Mouse (Mus musculus) embryonic facial prominence, embryonic 10.5 days (tissue): ENCODE results near the gene Rhoj. TPM values are rescaled to one million over a fixed set of nuclear protein-coding genes. Genes with fewer than 3 reads are reported as not detected.
"Not testable (repeated sequence)": the region's sequence is repeated elsewhere in the genome, so short reads cannot be mapped to it uniquely, and the experiment has no call there.

Experiments used
- DNase-seq: peaks from one replicate; pipeline ENCODE4 v3.0.0-alpha.2; 2017; ENCODE audit warnings: low spot score
- H3K27ac ChIP-seq: fragments of 300-500 bp; sonication (generic); replicated peaks from 2 replicates; pipeline ENCODE4 v1.5.1; 2016; ENCODE audit warnings: mild to moderate bottlenecking
- H3K27me3 ChIP-seq: fragments of 300-500 bp; sonication (generic); replicated peaks from 2 replicates; pipeline ENCODE4 v1.6.1; 2016; ENCODE audit warnings: low read depth, mild to moderate bottlenecking; ENCODE audit not compliant: poor library complexity, severe bottlenecking
- H3K36me3 ChIP-seq: fragments of 300-500 bp; sonication (generic); replicated peaks from 2 replicates; pipeline ENCODE4 v1.6.1; 2016; ENCODE audit warnings: mild to moderate bottlenecking, moderate library complexity
- H3K4me1 ChIP-seq: fragments of 300-500 bp; sonication (generic); 2 replicates; pipeline ENCODE4 v1.6.1; 2016
- H3K4me3 ChIP-seq: fragments of 300-500 bp; sonication (generic); 2 replicates; pipeline ENCODE4 v1.5.1; 2016; ENCODE audit warnings: mild to moderate bottlenecking, moderate library complexity
- H3K9me3 ChIP-seq: fragments of 300-500 bp; sonication (generic); 2 replicates; pipeline ENCODE4 v1.6.1; 2016; ENCODE audit warnings: mild to moderate bottlenecking
- WGBS: fragments of 180-500 bp; shearing (Covaris S2); methylation state at CpG from one replicate; pipeline ENCODE4 v1.1.7; 2016; 5-methylcytosine and 5-hydroxymethylcytosine counted together
- polyA plus RNA-seq: library from polyadenylated mRNA; unstranded; fragments of >200 nt; fragmentation: Nextera tagmentation; extraction: Ambion mirVana; gene quantifications from 2 replicates; pipeline ENCODE4 v1.2.1, GENCODE M21; 2016

Rhoj gene
- polyA plus RNA-seq, 1 experiment from 2014 or later, result 25.5 TPM

DNA sequence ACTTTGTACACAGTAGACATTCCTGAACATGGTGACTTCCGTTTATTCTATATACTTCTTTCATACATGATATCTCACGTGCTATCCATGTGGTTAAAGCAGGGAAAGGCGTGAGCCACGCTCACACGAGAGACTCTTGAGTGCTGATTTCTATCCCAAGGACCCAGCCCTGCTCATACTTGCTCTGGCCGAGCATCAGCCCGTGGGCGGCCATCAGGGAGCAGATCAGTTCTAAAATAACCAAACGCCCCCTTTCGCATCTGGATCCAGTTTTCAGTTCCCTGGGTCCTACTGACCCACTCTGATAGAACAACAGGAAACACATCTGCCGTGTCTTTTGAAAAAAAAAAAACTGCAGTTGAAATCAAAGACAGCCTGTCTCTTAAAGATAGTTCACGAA lies 2.6 kb downstream of the Rhoj start:
- Histone ChIP-seq H3K4me1 (peaks cover 22% of the 10 kb centered on the region), H3K4me3 (no peak overlapping the region), H3K9me3 (no peaks in the 10 kb centered on the region), H3K27me3 (peaks cover 4% of the 10 kb centered on the region; the same call in 1 of the 2 replicates), H3K27ac (no peak overlapping the region), H3K36me3 (no peaks in the 10 kb centered on the region)
- WGBS, result 64% methylated on average over 12 of the region's 12 CpGs
- DNase-seq, result no peak

DNA sequence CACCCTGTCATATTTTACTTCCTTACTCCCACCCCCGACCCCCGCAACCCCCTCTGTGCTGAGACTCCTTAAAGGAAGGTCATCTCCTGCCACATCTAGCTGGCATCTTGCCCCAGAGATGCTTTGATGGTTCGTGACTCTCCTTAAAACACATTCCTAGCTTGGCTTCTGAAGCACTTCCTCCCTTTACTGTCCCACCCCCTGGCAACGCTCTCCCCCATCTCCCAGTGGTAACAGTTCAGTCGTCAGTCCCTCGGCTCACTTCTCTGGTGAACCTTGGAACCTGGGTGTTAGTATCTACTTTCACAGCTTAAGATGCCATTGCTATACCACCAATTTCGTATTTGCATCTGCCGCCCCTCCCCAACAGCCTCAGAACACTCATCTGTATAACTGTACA lies 3.8 kb downstream of the Rhoj start:
- Histone ChIP-seq H3K27me3 (no peaks in the 10 kb centered on the region), H3K36me3 (no peaks in the 10 kb centered on the region), H3K9me3 (no peaks in the 10 kb centered on the region), H3K4me1 (peaks cover 22% of the 10 kb centered on the region), H3K27ac (no peak overlapping the region), H3K4me3 (no peak overlapping the region)
- DNase-seq, result no peak
- 86% methylated on average over 8 of the region's 8 CpGs for WGBS

DNA sequence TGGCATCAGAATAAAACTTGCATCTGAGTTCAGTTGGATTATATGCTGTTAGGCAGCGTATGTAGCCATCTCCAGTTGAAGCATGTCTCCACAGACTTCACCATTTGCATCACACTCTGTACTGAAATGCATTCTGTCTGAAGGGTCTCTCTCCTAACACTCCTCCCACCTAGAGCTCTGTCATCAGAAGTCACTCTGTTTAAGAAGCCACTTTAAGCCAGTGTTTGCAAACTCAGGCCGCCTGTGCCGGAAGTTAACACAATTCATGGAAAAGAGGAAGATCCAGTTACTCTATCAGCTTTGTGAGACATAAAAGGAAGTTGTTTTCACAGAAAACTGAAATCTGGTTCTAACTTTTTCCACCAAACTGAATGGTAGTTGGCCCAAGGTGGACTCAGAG lies 5.9 kb downstream of the Rhoj start:
- Histone ChIP-seq H3K36me3 (no peaks in the 10 kb centered on the region), H3K4me1 (peaks cover 7% of the 10 kb centered on the region), H3K27ac (no peak overlapping the region), H3K27me3 (no peaks in the 10 kb centered on the region), H3K9me3 (no peaks in the 10 kb centered on the region), H3K4me3 (no peak overlapping the region)
- 75% methylated on average over 3 of the region's 3 CpGs for WGBS
- no peak for DNase-seq

DNA sequence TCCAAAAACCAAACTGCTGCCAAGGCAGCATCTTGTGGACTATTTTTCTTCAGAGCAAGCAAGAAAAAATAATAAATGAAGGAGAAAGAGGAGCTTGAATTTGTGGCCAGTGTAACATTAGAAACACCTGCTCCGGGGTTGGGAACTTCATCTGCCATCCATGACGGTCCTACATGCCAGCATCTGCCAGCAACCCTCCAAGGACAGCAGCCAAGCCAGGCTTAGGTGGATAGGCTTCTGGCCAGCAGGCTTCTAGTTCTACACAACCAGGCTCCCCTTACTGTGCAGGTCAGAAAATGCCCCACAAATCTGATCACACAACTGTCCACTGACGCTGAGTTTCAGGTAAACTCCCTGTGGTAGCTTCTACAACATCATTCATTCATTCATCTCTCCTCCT lies 7.7 kb downstream of the Rhoj start:
- Histone ChIP-seq H3K4me3 (no peak overlapping the region), H3K4me1 (no peaks in the 10 kb centered on the region; the same call in 1 of the 2 replicates), H3K27ac (no peak overlapping the region), H3K27me3 (no peaks in the 10 kb centered on the region), H3K36me3 (no peaks in the 10 kb centered on the region), H3K9me3 (no peaks in the 10 kb centered on the region)
- no peak for DNase-seq
- WGBS, result 93% methylated on average over 3 of the region's 3 CpGs

DNA sequence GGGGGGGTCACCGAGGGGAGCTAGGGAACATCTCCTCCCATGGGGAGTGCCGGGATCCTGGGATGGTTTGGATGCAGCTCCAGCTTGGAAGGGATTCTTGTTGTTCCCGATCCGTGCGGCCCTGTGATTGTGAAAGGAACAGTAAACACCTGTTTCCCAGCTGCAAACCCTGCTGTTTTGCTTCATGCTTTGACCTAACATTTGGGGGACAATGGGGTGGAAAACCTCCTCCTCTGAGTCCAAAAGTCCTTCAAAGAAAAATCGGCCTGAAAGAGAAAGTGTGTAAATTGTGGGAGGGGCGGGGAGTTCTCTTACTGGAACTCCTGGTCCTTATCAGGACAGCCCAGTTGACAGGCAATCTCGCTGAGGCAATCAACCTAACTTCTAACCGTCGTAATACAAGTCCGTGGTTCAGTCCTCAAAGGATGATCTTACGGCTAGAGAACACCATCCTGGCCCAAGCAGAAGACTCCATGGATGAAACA lies 12.4 kb downstream of the Rhoj start:
- no peak for DNase-seq
- WGBS, result 83% methylated on average over 12 of the region's 12 CpGs
- Histone ChIP-seq H3K9me3 (no peaks in the 10 kb centered on the region), H3K4me3 (no peak overlapping the region), H3K27me3 (no peaks in the 10 kb centered on the region), H3K4me1 (no peaks in the 10 kb centered on the region), H3K27ac (no peak overlapping the region), H3K36me3 (no peaks in the 10 kb centered on the region; the same call in 1 of the 2 replicates)

DNA sequence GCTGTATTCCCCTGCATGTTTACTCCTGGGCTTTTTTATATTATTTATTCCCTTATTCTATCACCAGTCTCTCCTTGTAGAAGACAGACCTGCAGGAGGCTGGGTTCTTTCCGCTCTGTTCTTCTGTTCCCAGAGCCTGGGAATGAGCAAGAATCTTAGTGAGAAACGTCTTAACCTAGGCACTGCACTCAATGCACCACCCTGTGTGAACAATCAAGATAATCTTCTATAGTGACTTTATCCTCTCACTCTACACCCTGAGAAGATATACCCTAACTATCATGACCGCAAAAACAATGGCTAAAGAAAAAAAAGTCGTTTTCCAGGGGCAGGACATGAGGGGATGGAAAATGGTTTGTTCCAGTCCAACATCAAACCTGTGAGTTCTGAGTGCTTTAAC lies 13.1 kb downstream of the Rhoj start:
- Histone ChIP-seq H3K9me3 (no peaks in the 10 kb centered on the region), H3K27ac (no peak overlapping the region), H3K27me3 (no peaks in the 10 kb centered on the region), H3K4me3 (no peak overlapping the region), H3K36me3 (no peaks in the 10 kb centered on the region; the same call in 1 of the 2 replicates), H3K4me1 (no peaks in the 10 kb centered on the region)
- no peak for DNase-seq
- WGBS, result 77% methylated on average over 4 of the region's 4 CpGs

DNA sequence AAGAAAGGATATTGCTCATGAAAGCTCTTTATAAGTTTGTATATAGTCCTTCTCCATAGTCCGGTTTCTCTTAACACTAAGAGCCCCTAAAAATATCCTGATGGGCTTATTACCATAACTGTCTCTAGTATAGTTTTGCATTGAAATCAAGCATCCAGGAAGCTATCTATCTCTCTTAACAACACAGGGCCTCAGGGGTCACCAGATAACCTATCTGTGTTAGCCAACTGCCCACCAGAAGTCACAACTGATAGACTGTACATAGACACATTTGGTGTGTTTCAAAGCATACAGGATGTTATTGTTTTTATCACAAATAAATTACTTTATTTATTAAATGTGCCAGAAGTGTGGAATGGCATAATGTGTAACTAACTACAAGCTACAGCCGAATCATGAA lies 21.1 kb downstream of the Rhoj start:
- Histone ChIP-seq H3K9me3 (no peaks in the 10 kb centered on the region), H3K27me3 (no peaks in the 10 kb centered on the region), H3K4me1 (no peaks in the 10 kb centered on the region), H3K36me3 (no peaks in the 10 kb centered on the region), H3K4me3 (no peak overlapping the region), H3K27ac (no peak overlapping the region)
- 93% methylated on average over 2 of the region's 2 CpGs for WGBS
- DNase-seq, result no peak

DNA sequence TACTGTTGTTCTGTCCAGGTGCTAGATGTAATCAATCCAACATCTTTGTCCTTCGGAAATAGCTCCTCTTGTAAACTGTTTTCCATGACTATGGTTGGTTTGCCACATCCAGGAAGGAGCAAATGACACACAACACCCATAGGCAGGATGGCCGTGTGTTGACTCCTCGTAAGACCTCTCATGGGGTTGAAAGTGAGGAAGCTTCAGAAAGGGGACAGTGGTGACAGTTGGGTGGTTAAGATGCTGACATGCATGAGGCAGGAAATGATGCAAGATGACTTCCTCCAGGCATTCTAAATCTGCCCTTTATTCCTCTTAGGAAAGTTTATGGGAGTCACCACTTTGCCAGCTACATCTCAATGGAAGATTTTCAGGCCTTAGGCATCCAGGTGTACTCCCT lies 31.8 kb downstream of the Rhoj start:
- WGBS, result 88% methylated on average over 3 of the region's 3 CpGs
- Histone ChIP-seq H3K36me3 (no peaks in the 10 kb centered on the region), H3K27me3 (no peaks in the 10 kb centered on the region), H3K4me3 (no peak overlapping the region), H3K4me1 (no peaks in the 10 kb centered on the region), H3K9me3 (no peaks in the 10 kb centered on the region), H3K27ac (no peak overlapping the region)
- DNase-seq, result no peak

DNA sequence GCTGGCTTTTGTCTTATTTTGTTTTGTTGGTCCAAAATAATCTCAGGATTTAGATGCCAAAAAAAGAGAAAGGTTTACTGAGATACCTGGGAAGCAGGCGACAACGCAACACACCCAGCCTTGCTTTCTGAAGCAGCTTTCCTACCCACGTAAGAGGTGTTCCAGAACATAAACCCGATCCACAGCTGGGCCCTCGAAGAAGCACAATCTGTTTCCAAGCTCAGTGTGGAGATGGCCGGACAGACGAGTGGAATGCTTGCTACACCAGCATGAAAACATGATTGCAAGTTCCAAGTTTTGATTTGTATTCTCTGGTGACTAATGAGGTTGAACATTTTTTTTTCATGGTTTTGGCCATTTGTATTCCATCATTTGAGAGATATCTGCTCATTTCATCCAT lies 32.2 kb downstream of the Rhoj start:
- no peak for DNase-seq
- WGBS, result 93% methylated on average over 7 of the region's 7 CpGs
- H3K36me3 ChIP-seq, result no peaks in the 10 kb centered on the region
- no peaks in the 10 kb centered on the region for H3K4me1 ChIP-seq
- H3K4me3 ChIP-seq, result no peak overlapping the region
- no peak overlapping the region for H3K27ac ChIP-seq
- no peaks in the 10 kb centered on the region for H3K27me3 ChIP-seq
- no peaks in the 10 kb centered on the region for H3K9me3 ChIP-seq

DNA sequence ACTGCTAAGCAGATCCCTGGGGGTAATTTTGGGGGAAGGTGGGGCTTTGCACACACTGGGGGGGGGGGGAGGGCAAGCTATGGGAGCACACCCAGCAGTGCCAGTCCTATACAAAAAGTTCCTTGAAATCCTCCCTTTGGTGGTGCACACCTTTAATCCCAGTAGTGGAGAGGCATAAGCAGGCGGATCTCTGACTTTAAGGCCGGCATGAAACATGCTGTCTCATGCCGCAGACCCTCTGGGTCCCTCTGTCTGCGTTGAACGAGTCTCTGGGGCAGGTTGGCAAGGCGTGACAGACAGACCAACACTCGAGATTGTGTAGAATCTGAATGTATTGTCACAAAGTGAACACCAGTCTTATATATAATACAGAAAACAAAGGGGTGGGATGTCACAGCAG lies 40.4 kb downstream of the Rhoj start:
- no peak overlapping the region for H3K27ac ChIP-seq
- H3K36me3 ChIP-seq, result no peaks in the 10 kb centered on the region
- WGBS, result 88% methylated on average over 7 of the region's 7 CpGs
- H3K27me3 ChIP-seq, result no peaks in the 10 kb centered on the region
- H3K9me3 ChIP-seq, result no peaks in the 10 kb centered on the region
- H3K4me1 ChIP-seq, result no peaks in the 10 kb centered on the region
- no peak overlapping the region for H3K4me3 ChIP-seq
- DNase-seq, result no peak

DNA sequence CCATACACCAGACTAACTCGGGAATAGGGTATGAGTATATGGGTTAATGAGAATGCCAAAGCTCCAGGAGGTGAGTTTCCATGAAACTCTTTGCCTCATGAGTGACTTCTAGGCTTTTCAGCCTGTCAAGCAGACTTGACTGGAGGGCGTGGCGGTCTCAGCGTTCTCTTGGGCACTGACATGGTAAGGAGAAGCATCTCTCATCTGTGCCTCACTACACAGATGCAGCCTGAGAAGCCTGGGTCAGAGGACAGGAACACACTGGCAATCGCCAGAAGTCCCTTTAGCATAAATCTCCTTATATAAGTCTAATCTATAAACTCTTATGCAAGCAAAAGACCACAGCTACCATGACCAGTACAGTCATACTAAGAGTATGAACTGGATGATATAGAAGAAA lies 41.4 kb downstream of the Rhoj start:
- not testable (repeated sequence) for DNase-seq, H3K36me3 ChIP-seq, H3K27me3 ChIP-seq, H3K4me1 ChIP-seq, H3K4me3 ChIP-seq, H3K9me3 ChIP-seq, H3K27ac ChIP-seq
- 81% methylated on average over 5 of the region's 5 CpGs for WGBS

DNA sequence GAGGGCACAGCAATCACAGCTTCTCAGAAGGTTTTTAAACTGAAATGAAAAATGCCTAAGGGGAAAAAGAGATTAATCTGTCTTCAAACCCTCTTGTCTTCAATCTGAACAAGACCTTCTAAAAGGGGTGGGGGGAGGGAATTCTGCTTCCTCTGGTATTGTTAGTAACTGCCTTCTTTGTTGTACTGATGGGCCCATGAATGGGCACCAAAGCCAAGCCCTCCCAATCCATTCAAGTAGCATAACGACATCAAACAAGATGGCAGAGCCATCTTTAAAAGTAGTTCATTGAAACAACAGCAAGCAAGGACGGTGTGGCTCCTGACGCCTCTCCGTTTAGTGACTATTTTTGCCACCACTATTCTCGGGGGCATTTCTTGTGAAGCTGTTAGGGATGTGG lies 42.6 kb downstream of the Rhoj start:
- Histone ChIP-seq H3K9me3 (no peaks in the 10 kb centered on the region), H3K4me1 (no peaks in the 10 kb centered on the region), H3K36me3 (no peaks in the 10 kb centered on the region), H3K27me3 (no peaks in the 10 kb centered on the region), H3K27ac (no peak overlapping the region), H3K4me3 (no peak overlapping the region)
- no peak for DNase-seq
- WGBS, result 85% methylated on average over 5 of the region's 5 CpGs

DNA sequence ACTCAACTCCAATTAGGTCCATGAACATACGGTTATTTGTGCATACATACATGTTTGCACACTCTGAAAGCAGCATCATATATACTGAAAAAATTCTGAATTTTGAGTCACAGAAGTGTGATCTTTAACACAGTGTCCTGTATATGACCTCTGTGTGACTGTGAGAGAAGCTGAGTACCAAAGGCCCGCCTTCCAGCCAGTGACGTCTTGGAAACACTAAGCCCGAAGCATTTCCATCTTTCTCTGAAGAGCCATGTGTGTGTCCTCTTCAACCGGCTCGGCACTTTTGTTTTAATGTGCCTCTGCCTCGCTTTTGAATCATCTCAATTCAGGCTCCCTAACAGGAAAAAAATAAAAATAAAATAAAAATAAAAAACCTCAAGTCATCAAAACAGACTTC lies 43.7 kb downstream of the Rhoj start:
- no peaks in the 10 kb centered on the region for H3K9me3 ChIP-seq
- H3K27me3 ChIP-seq, result no peaks in the 10 kb centered on the region
- H3K27ac ChIP-seq, result no peak overlapping the region
- H3K4me3 ChIP-seq, result no peak overlapping the region
- no peaks in the 10 kb centered on the region for H3K36me3 ChIP-seq
- WGBS, result 79% methylated on average over 7 of the region's 7 CpGs
- H3K4me1 ChIP-seq, result no peaks in the 10 kb centered on the region
- DNase-seq, result no peak

DNA sequence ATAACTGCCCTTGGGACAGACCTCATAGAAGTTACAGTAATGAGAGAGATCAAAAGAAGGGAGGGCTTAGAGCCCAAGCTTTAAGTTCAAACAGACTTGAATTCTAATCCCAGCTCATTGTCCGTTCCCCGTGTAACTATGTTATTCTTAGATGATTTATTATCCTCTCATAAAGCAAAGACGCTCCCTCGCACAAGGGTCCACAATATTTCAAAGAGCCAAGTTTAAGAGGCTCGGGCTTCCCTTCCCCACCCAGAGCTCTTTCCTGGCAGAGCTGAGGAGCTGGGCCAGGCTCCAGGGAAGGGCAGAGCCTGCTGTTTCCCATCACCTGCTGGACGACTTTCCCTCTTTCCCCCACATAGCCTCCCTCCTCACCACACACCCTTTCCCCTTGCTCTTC lies 44.3 kb downstream of the Rhoj start:
- 80% methylated on average over 6 of the region's 6 CpGs for WGBS
- Histone ChIP-seq H3K9me3 (no peaks in the 10 kb centered on the region), H3K4me3 (no peak overlapping the region), H3K4me1 (no peaks in the 10 kb centered on the region), H3K27ac (no peak overlapping the region), H3K36me3 (no peaks in the 10 kb centered on the region), H3K27me3 (no peaks in the 10 kb centered on the region)
- no peak for DNase-seq
